Mouse (Mus musculus) heart, adult 2 months (tissue): ENCODE measurements around the gene Fgfr2.

Source experiments
- CTCF ChIP-seq: fragments of 200-600 bp; IDR thresholded peaks from 2 replicates; pipeline ENCODE4 v1.8.1; 2022; ENCODE audit warnings: antibody characterized with exemption, mild to moderate bottlenecking, moderate library complexity
- POLR2A ChIP-seq: fragments of 200-500 bp; IDR thresholded peaks from 2 replicates; pipeline ENCODE4 v1.6.1; 2011; ENCODE audit warnings: mild to moderate bottlenecking, low read depth, low read length, control low read depth; ENCODE audit not compliant: insufficient read depth

DNA sequence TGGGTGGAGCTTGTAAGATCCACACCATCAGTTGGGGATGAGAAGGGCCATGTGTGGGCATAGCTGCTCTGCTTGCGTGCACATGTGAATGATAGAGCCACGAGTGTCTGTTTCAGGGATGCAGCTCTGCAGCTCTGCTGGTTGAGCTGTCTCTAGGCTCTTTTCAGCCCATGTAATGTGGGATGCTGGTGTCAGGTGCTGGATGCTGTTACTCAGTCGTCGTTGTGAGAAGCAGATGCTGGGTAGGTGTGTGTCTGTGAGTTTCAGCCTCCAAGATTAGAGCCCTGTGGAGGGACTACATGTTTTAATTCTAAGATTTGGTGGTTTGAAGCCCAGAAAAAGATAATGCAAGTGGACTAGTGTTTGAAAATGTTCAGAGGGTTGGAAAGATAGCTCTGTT is 1453.8 kb downstream of the Fgfr2 start:
- TF ChIP-seq POLR2A, result no peak
- TF ChIP-seq CTCF, result no peak
